Mouse (Mus musculus) liver, embryonic 14.5 days (tissue): Measurements from ENCODE around the gene Vezt. TPM values are rescaled to one million over a fixed set of nuclear protein-coding genes. Genes with fewer than 3 reads are reported as not detected.

Experiments
- ATAC-seq: fragments of 200-750 bp; cut with Nextera tagmentation; 2 replicates; pipeline ENCODE4 v1.8.0; 2017; ENCODE audit warnings: moderate number of reproducible peaks, mild to moderate bottlenecking, moderate library complexity; ENCODE audit not compliant: insufficient read depth
- DNase-seq, 3 experiments: peaks; one replicate each; pipeline ENCODE4 v3.0.0-alpha.2; 2012 to 2013; ENCODE audit warnings: low read depth in 3 of 3, low spot score in 3 of 3
- H3K27ac ChIP-seq: fragments of 300-500 bp; sonication (generic); 2 replicates; pipeline ENCODE4 v1.5.1; 2014; ENCODE audit warnings: moderate library complexity, mild to moderate bottlenecking, control low read depth, inconsistent platforms
- H3K27me3 ChIP-seq: fragments of 300-500 bp; sonication (generic); 2 replicates; pipeline ENCODE4 v1.6.1; 2014; ENCODE audit warnings: mild to moderate bottlenecking, low read length, moderate library complexity; ENCODE audit not compliant: control insufficient read depth, insufficient read depth
- H3K36me3 ChIP-seq: fragments of 300-500 bp; sonication (generic); replicated peaks from 2 replicates; pipeline ENCODE4 v1.6.1; 2014; ENCODE audit warnings: low read depth; ENCODE audit not compliant: control insufficient read depth, insufficient read depth
- H3K4me1 ChIP-seq, 2 experiments: fragments of 200-500 bp in 1 of 2; fragments of 300-500 bp in 1 of 2; sonication (generic) in 1 of 2; replicated peaks; 2 replicates each; pipeline ENCODE4 v1.6.1; 2012 to 2014; ENCODE audit warnings: antibody characterized with exemption in 1 of 2, inconsistent platforms in 1 of 2, low read length in 1 of 2; ENCODE audit not compliant: control insufficient read depth in 2 of 2, insufficient read depth in 2 of 2
- H3K4me2 ChIP-seq: fragments of 300-500 bp; sonication (generic); 2 replicates; pipeline ENCODE4 v1.6.1; 2014; ENCODE audit warnings: low read depth, mild to moderate bottlenecking, control low read depth, moderate library complexity
- H3K4me3 ChIP-seq, 2 experiments: fragments of 200-500 bp in 1 of 2; fragments of 300-500 bp in 1 of 2; sonication (generic) in 1 of 2; 2 replicates each; pipeline ENCODE4 v1.5.1; 2012 to 2014; ENCODE audit warnings: low read depth in 2 of 2, low read length in 2 of 2, mild to moderate bottlenecking in 2 of 2, control low read depth in 1 of 2, inconsistent platforms in 1 of 2, moderate library complexity in 1 of 2; ENCODE audit not compliant: insufficient read depth in 1 of 2
- H3K9ac ChIP-seq: fragments of 300-500 bp; sonication (generic); replicated peaks from 2 replicates; pipeline ENCODE4 v1.6.1; 2014; ENCODE audit warnings: mild to moderate bottlenecking, control low read depth, moderate library complexity
- H3K9me3 ChIP-seq: fragments of 300-500 bp; sonication (generic); 2 replicates; pipeline ENCODE4 v1.6.1; 2016; ENCODE audit warnings: low read length, mixed read lengths; ENCODE audit not compliant: control insufficient read depth
- CTCF ChIP-seq: IDR thresholded peaks from 2 replicates; pipeline ENCODE4 v1.5.1; 2016; ENCODE audit warnings: antibody characterized with exemption, low read depth, control low read depth
- EP300 ChIP-seq: IDR thresholded peaks from 2 replicates; pipeline ENCODE4 v1.6.1; 2016; ENCODE audit warnings: antibody characterized with exemption, low read depth
- WGBS: fragments of 180-500 bp; shearing (Covaris S2); extraction: QIAGEN DNeasy Blood & Tissue Kit; methylation state at CpG from one replicate; pipeline ENCODE4 v1.1.7; 2014; ENCODE audit not compliant: insufficient replicate concordance; 5-methylcytosine and 5-hydroxymethylcytosine counted together
- polyA plus RNA-seq, 2 experiments: library from polyadenylated mRNA; depleted of rRNA in 1 of 2; stranded (reverse) in 1 of 2; unstranded in 1 of 2; fragments of >200 nt; fragmentation: Nextera tagmentation in 1 of 2; extraction: Ambion mirVana in 1 of 2; gene quantifications; 2 replicates each; pipeline versions ENCODE4 v1.2.1 to v1.2.3; 2012 to 2014

The Vezt gene
- polyA plus RNA-seq, 2 experiments: 6.6 to 12.7 TPM

GRCm38 (mm10) chr10:93909015-93909414 lies 126.6 kb downstream of the Vezt start:
- no peak overlapping the region for H3K4me2 ChIP-seq
- 57% methylated on average over 1 of the region's 1 CpGs for WGBS
- no peak overlapping the region for H3K27ac ChIP-seq
- ATAC-seq (no peak), DNase-seq (no peak)
- no peaks in the 10 kb centered on the region for H3K27me3 ChIP-seq
- no peak for TF ChIP-seq EP300
- TF ChIP-seq CTCF: no peak
- no peaks in the 10 kb centered on the region for H3K36me3 ChIP-seq
- H3K4me1 ChIP-seq: peaks cover 21 to 39% of the 10 kb centered on the region in 2 experiments
- H3K9me3 ChIP-seq: no peaks in the 10 kb centered on the region
- H3K9ac ChIP-seq: no peak overlapping the region
- H3K4me3 ChIP-seq: no peak overlapping the region

- Histone ChIP-seq H3K36me3 (no peaks in the 10 kb centered on the region), H3K27me3 (no peaks in the 10 kb centered on the region), H3K4me1 (peaks cover 21 to 37% of the 10 kb centered on the region in 2 experiments), H3K27ac (no peak overlapping the region), H3K9me3 (no peaks in the 10 kb centered on the region), H3K4me3 (no peak overlapping the region), H3K9ac (no peak overlapping the region), H3K4me2 (no peak overlapping the region)
- ATAC-seq: no peak
- DNase-seq: no peak
- TF ChIP-seq CTCF (no peak), EP300 (no peak)
- 42% methylated on average over 7 of the region's 7 CpGs for WGBS
Observed at GRCm38 (mm10) chr10:93908540-93908939, 127.1 kb downstream of the Vezt start.

- no peaks in the 10 kb centered on the region for H3K27me3 ChIP-seq
- no peak overlapping the region for H3K4me2 ChIP-seq
- H3K4me3 ChIP-seq: no peak overlapping the region
- no peak overlapping the region for H3K9ac ChIP-seq
- H3K4me1 ChIP-seq: peaks cover 12 to 26% of the 10 kb centered on the region in 2 experiments
- TF ChIP-seq CTCF: no peak
- no peak for TF ChIP-seq EP300
- H3K9me3 ChIP-seq: no peaks in the 10 kb centered on the region
- no peak overlapping the region for H3K27ac ChIP-seq
- no peaks in the 10 kb centered on the region for H3K36me3 ChIP-seq
- ATAC-seq: no peak
- no peak for DNase-seq
- WGBS: 61% methylated on average over 10 of the region's 10 CpGs
Observed at GRCm38 (mm10) chr10:93907376-93907775, 128.2 kb downstream of the Vezt start.

GRCm38 (mm10) chr10:93899907-93900306 lies 135.7 kb downstream of the Vezt start:
- Histone ChIP-seq H3K9me3 (no peaks in the 10 kb centered on the region), H3K36me3 (no peaks in the 10 kb centered on the region), H3K9ac (no peak overlapping the region), H3K27me3 (no peaks in the 10 kb centered on the region), H3K27ac (no peak overlapping the region), H3K4me1 (peaks cover 0 to 8% of the 10 kb centered on the region in 2 experiments; a peak in 2 of 4 replicates), H3K4me2 (no peak overlapping the region), H3K4me3 (no peak overlapping the region)
- DNase-seq (no peak), ATAC-seq (no peak)
- no peak for TF ChIP-seq EP300
- WGBS: 55% methylated on average over 11 of the region's 11 CpGs

- no peaks in the 10 kb centered on the region for H3K27me3 ChIP-seq
- 39% methylated on average over 2 of the region's 2 CpGs for WGBS
- H3K27ac ChIP-seq: no peak overlapping the region
- DNase-seq: no peak
- TF ChIP-seq CTCF (no peak), EP300 (no peak)
- ATAC-seq: no peak
- H3K9me3 ChIP-seq: no peaks in the 10 kb centered on the region
- no peak overlapping the region for H3K9ac ChIP-seq
- no peaks in the 10 kb centered on the region for H3K36me3 ChIP-seq
- no peak overlapping the region for H3K4me2 ChIP-seq
- peaks cover 6 to 11% of the 10 kb centered on the region in 2 experiments for H3K4me1 ChIP-seq
- no peak overlapping the region for H3K4me3 ChIP-seq
Observed at GRCm38 (mm10) chr10:93899303-93899702, 136.3 kb downstream of the Vezt start.
